Mouse (Mus musculus) gastrocnemius, adult 2 months (tissue): Measurements from ENCODE around the gene St6gal1. TPM values are rescaled to one million over a fixed set of nuclear protein-coding genes. Genes with fewer than 3 reads are reported as not detected.

Experiments used
- DNase-seq: peaks from one replicate; pipeline ENCODE4 v3.0.0; 2022
- H3K27ac ChIP-seq: fragments of 200-600 bp; 2 replicates; pipeline ENCODE4 v1.8.1; 2022; ENCODE audit warnings: mild to moderate bottlenecking
- H3K4me3 ChIP-seq: fragments of 200-600 bp; 2 replicates; pipeline ENCODE4 v1.8.1; 2022; ENCODE audit warnings: mild to moderate bottlenecking, moderate library complexity
- CTCF ChIP-seq: fragments of 200-600 bp; IDR thresholded peaks from 2 replicates; pipeline ENCODE4 v1.8.1; 2022; ENCODE audit warnings: antibody characterized with exemption, mild to moderate bottlenecking, moderate library complexity
- intact Hi-C: fragments of 180-260 bp; cut with DNase I; formaldehyde crosslinking; loops from one replicate; pipeline ENCODE4 v1.15.1; 2025
- total RNA-seq, 2 experiments: library from RNA; stranded (reverse); gene quantifications; 2 replicates each; pipeline ENCODE4 v1.2.3; 2021

St6gal1 gene
- total RNA-seq, 2 experiments from 2014 or later, result 2.6 to 3.5 TPM

- H3K27ac ChIP-seq, result no peak overlapping the region
- DNase-seq, result no peak
- H3K4me3 ChIP-seq, result no peak overlapping the region
- no peak for TF ChIP-seq CTCF
- intact Hi-C loops, result no loop called here
Observed at GRCm38 (mm10) chr16:23370724-23371123, 146.2 kb downstream of the St6gal1 start.

GRCm38 (mm10) chr16:23372340-23372739 is 147.8 kb downstream of the St6gal1 start:
- no peak overlapping the region for H3K27ac ChIP-seq
- intact Hi-C loops, result no loop called here
- TF ChIP-seq CTCF, result no peak
- H3K4me3 ChIP-seq, result no peak overlapping the region
- DNase-seq, result no peak

- TF ChIP-seq CTCF, result no peak
- no peak for DNase-seq
- no peak overlapping the region for H3K4me3 ChIP-seq
- intact Hi-C loops, result no loop called here
- H3K27ac ChIP-seq, result peak overlapping the region; percentile 24; the same call in 1 of the 2 replicates
Observed at GRCm38 (mm10) chr16:23374068-23374467, 149.5 kb downstream of the St6gal1 start.

GRCm38 (mm10) chr16:23374938-23375337 is 150.4 kb downstream of the St6gal1 start:
- H3K4me3 ChIP-seq, result no peak overlapping the region
- intact Hi-C loops, result no loop called here
- DNase-seq, result no peak
- no peak for TF ChIP-seq CTCF
- H3K27ac ChIP-seq, result peak overlapping the region; percentile 24; the same call in 1 of the 2 replicates

GRCm38 (mm10) chr16:23376189-23376588 is 151.6 kb downstream of the St6gal1 start:
- intact Hi-C loops, result no loop called here
- H3K27ac ChIP-seq, result no peak overlapping the region
- TF ChIP-seq CTCF, result peak; percentile 10; the same call in 1 of the 2 replicates
- DNase-seq, result no peak
- H3K4me3 ChIP-seq, result no peak overlapping the region

GRCm38 (mm10) chr16:23379536-23380230 is 155.1 kb downstream of the St6gal1 start:
- intact Hi-C loops, result no loop called here

GRCm38 (mm10) chr16:23384304-23384703 is 159.8 kb downstream of the St6gal1 start:
- no peak for TF ChIP-seq CTCF
- no peak overlapping the region for H3K27ac ChIP-seq
- no peak for DNase-seq
- intact Hi-C loops, result no loop called here
- no peak overlapping the region for H3K4me3 ChIP-seq

More at GRCm38 (mm10) chr16:23379536-23380230, 155.1 kb downstream of the St6gal1 start:
- Histone ChIP-seq H3K4me3 (no peak overlapping the region), H3K27ac (no peak overlapping the region)
- TF ChIP-seq CTCF, result no peak
- no peak for DNase-seq

GRCm38 (mm10) chr16:23397931-23398330 is 173.4 kb downstream of the St6gal1 start:
- no peak for TF ChIP-seq CTCF
- intact Hi-C loops, result no loop called here
- H3K4me3 ChIP-seq, result no peak overlapping the region
- no peak overlapping the region for H3K27ac ChIP-seq
- DNase-seq, result no peak

GRCm38 (mm10) chr16:23401463-23401862 is 176.9 kb downstream of the St6gal1 start:
- TF ChIP-seq CTCF, result no peak
- intact Hi-C loops, result loop anchor here (5.0 to 10.0 kb wide), 2 partner anchors 179 to 317 kb away; partner anchors contain the start of gene St6gal1
- H3K4me3 ChIP-seq, result no peak overlapping the region

GRCm38 (mm10) chr16:23401959-23402358 is 177.4 kb downstream of the St6gal1 start:
- no peak overlapping the region for H3K27ac ChIP-seq
- no peak for TF ChIP-seq CTCF
- no peak overlapping the region for H3K4me3 ChIP-seq
- intact Hi-C loops, result loop anchor here (2.0 to 10.0 kb wide), 3 partner anchors 180 to 317 kb away; partner anchors contain the start of gene St6gal1
- no peak for DNase-seq

More at GRCm38 (mm10) chr16:23401463-23401862, 176.9 kb downstream of the St6gal1 start:
- H3K27ac ChIP-seq, result no peak overlapping the region
- DNase-seq, result no peak

- H3K4me3 ChIP-seq, result no peak overlapping the region
- DNase-seq, result peak; percentile 76
- no peak overlapping the region for H3K27ac ChIP-seq
- TF ChIP-seq CTCF, result peak; percentile 85
- intact Hi-C loops, result loop anchor here (2.0 to 10.0 kb wide), 3 partner anchors 181 to 318 kb away; partner anchors contain the start of gene St6gal1
Observed at GRCm38 (mm10) chr16:23403008-23403755, 178.6 kb downstream of the St6gal1 start.

Other genes starting within 250 kb of the St6gal1 start
- gene Kng2, start 195.3 kb upstream of the St6gal1 start, total RNA-seq, result under 1 TPM in 1 of 2 experiments, not detected in 1; 0.14 TPM
- not detected for gene Kng1, start 166.9 kb upstream of the St6gal1 start, total RNA-seq
- gene Eif4a2, start 117.3 kb upstream of the St6gal1 start, total RNA-seq, result 100 to 1,000 TPM; 458 to 462 TPM
- 1 to 10 TPM; 7.6 to 7.9 TPM for gene Rfc4, start 97.0 kb upstream of the St6gal1 start, total RNA-seq
- 1 to 10 TPM in 1 of 2 experiments, under 1 TPM in 1; 0.87 to 8.6 TPM for gene Adipoq, start 78.2 kb upstream of the St6gal1 start, total RNA-seq
- gene Rtp1, start 204.4 kb downstream of the St6gal1 start, total RNA-seq, result not detected